Mouse (Mus musculus) layer of hippocampus, adult 2 months (tissue): ENCODE data around the gene Trim47. TPM values are rescaled to one million over a fixed set of nuclear protein-coding genes. Genes with fewer than 3 reads are reported as not detected.

ENCODE experiments used
- DNase-seq, 2 experiments: peaks; one replicate each; pipeline ENCODE4 v3.0.0; 2022; ENCODE audit warnings: low spot score in 2 of 2
- H3K27ac ChIP-seq: fragments of 200-600 bp; 2 replicates; pipeline ENCODE4 v1.8.1; 2022
- H3K4me3 ChIP-seq: fragments of 200-600 bp; 2 replicates; pipeline ENCODE4 v1.8.1; 2022; ENCODE audit warnings: mild to moderate bottlenecking
- CTCF ChIP-seq: fragments of 200-600 bp; conservative IDR thresholded peaks from 2 replicates; pipeline ENCODE4 v1.8.1; 2022; ENCODE audit warnings: antibody characterized with exemption, mild to moderate bottlenecking, moderate library complexity
- total RNA-seq, 2 experiments: library from RNA; stranded (reverse); gene quantifications; 2 replicates each; pipeline ENCODE4 v1.2.3; 2021

Trim47 gene
- total RNA-seq, 2 experiments from 2014 or later: 4.6 to 7.2 TPM

- no peak overlapping the region for H3K27ac ChIP-seq
- no peak overlapping the region for H3K4me3 ChIP-seq
- DNase-seq: no peak
- no peak for TF ChIP-seq CTCF
Observed at GRCm38 (mm10) chr11:116075539-116076265, 51.3 kb downstream of the Trim47 start.

GRCm38 (mm10) chr11:116074436-116074991 lies 52.5 kb downstream of the Trim47 start:
- no peak for DNase-seq
- no peak overlapping the region for H3K4me3 ChIP-seq
- no peak for TF ChIP-seq CTCF
- H3K27ac ChIP-seq: no peak overlapping the region

- no peak for TF ChIP-seq CTCF
- no peak for DNase-seq
- Histone ChIP-seq H3K4me3 (no peak overlapping the region), H3K27ac (no peak overlapping the region)
Observed at GRCm38 (mm10) chr11:116072608-116073007, 54.4 kb downstream of the Trim47 start.

GRCm38 (mm10) chr11:116071510-116071909 lies 55.5 kb downstream of the Trim47 start:
- H3K27ac ChIP-seq: no peak overlapping the region
- no peak for DNase-seq
- TF ChIP-seq CTCF: peak; percentile 62
- no peak overlapping the region for H3K4me3 ChIP-seq

- H3K4me3 ChIP-seq: no peak overlapping the region
- no peak for DNase-seq
- H3K27ac ChIP-seq: 0 out of 2 replicates have a peak overlapping the region, but pooled peaks have one; percentile 90
- TF ChIP-seq CTCF: no peak
Observed at GRCm38 (mm10) chr11:116065345-116065744, 61.7 kb downstream of the Trim47 start.

GRCm38 (mm10) chr11:116064187-116064867 lies 62.7 kb downstream of the Trim47 start:
- Histone ChIP-seq H3K27ac (peak overlapping the region; percentile 90), H3K4me3 (no peak overlapping the region)
- TF ChIP-seq CTCF: no peak

GRCm38 (mm10) chr11:116063562-116063961 lies 63.4 kb downstream of the Trim47 start:
- peak in 1 of 2 experiments; percentile 53 for DNase-seq
- TF ChIP-seq CTCF: no peak
- Histone ChIP-seq H3K27ac (peak overlapping the region; percentile 90), H3K4me3 (no peak overlapping the region)

More at GRCm38 (mm10) chr11:116064187-116064867, 62.7 kb downstream of the Trim47 start:
- no peak for DNase-seq

GRCm38 (mm10) chr11:116062521-116062920 lies 64.5 kb downstream of the Trim47 start:
- Histone ChIP-seq H3K4me3 (no peak overlapping the region), H3K27ac (peak overlapping the region; percentile 90)
- TF ChIP-seq CTCF: no peak
- DNase-seq: no peak

- TF ChIP-seq CTCF: no peak
- peak in 1 of 2 experiments; percentile 47 for DNase-seq
- H3K4me3 ChIP-seq: no peak overlapping the region
- H3K27ac ChIP-seq: peak overlapping the region; percentile 90
Observed at GRCm38 (mm10) chr11:116061641-116062415, 65.2 kb downstream of the Trim47 start.

GRCm38 (mm10) chr11:116060596-116060995 lies 66.4 kb downstream of the Trim47 start:
- H3K4me3 ChIP-seq: no peak overlapping the region
- peak overlapping the region; percentile 90 for H3K27ac ChIP-seq
- DNase-seq: no peak
- TF ChIP-seq CTCF: no peak

GRCm38 (mm10) chr11:116059691-116060025 lies 67.4 kb downstream of the Trim47 start:
- Histone ChIP-seq H3K4me3 (no peak overlapping the region), H3K27ac (peak overlapping the region; percentile 90)
- no peak for TF ChIP-seq CTCF
- DNase-seq: no peak

GRCm38 (mm10) chr11:116058868-116059690 lies 67.9 kb downstream of the Trim47 start:
- no peak for TF ChIP-seq CTCF
- Histone ChIP-seq H3K27ac (peak overlapping the region; percentile 90), H3K4me3 (no peak overlapping the region)
- DNase-seq: no peak
